Comparison of ENCODE assay signal across 22 mouse cellular contexts in the genomic region with DNA sequence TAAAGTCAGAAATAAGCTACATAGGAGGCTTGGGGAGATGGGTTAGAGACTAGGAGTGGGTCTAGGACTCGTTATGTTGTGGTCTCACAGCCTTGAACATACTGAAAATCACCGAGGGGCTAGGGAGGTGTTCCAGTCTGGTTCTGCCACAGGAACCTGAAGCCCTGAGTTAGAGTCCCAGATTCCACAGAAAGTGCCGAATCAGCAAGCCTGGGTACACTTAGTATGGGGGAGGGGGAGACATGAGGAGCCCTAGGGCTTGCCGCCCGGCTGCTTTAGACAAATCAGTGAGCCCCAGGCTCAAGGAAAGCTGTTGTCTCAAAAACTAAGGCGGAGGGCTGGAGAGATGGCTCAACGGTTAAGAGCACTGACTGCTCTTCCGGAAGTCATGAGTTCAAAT.
"Had no signal": no experiment of that assay in that cellular context is flagged by ENCODE, and none has a peak within 500 bp of the region (broad histone marks: within the 10 kb centered on the region; RNA-seq: fewer than 3 reads in every experiment).

No protein-coding gene starts in this region.

- H3K9me3 ChIP-seq: embryonic facial prominence, embryonic 10.5 days; embryonic facial prominence, embryonic 12.5 days; embryonic facial prominence, embryonic 13.5 days; embryonic facial prominence, embryonic 15.5 days; forebrain, embryonic 10.5 days; forebrain, embryonic 12.5 days; forebrain, embryonic 13.5 days; forebrain, embryonic 15.5 days; heart, embryonic 10.5 days had no signal

- H3K27me3 ChIP-seq: forebrain, embryonic 12.5 days; forebrain, embryonic 13.5 days; forebrain, embryonic 15.5 days had no signal

- H3K27ac ChIP-seq: embryonic facial prominence, embryonic 10.5 days; embryonic facial prominence, embryonic 12.5 days; embryonic facial prominence, embryonic 13.5 days; embryonic facial prominence, embryonic 15.5 days; forebrain, embryonic 10.5 days; forebrain, embryonic 12.5 days; forebrain, embryonic 13.5 days; forebrain, embryonic 15.5 days; gastrocnemius, adult 2 months; heart, adult 2 months had no signal

- H3K4me2 ChIP-seq: embryonic facial prominence, embryonic 12.5 days; embryonic facial prominence, embryonic 13.5 days; embryonic facial prominence, embryonic 15.5 days; forebrain, embryonic 12.5 days; forebrain, embryonic 13.5 days; forebrain, embryonic 15.5 days had no signal

- H3K36me3 ChIP-seq: embryonic facial prominence, embryonic 10.5 days; embryonic facial prominence, embryonic 12.5 days; embryonic facial prominence, embryonic 13.5 days; embryonic facial prominence, embryonic 15.5 days; forebrain, embryonic 10.5 days; forebrain, embryonic 12.5 days; forebrain, embryonic 15.5 days; heart, embryonic 10.5 days had no signal

- H3K9ac ChIP-seq: embryonic facial prominence, embryonic 12.5 days; embryonic facial prominence, embryonic 13.5 days; embryonic facial prominence, embryonic 15.5 days; forebrain, embryonic 12.5 days; forebrain, embryonic 13.5 days; forebrain, embryonic 15.5 days; forebrain, postnatal 0 days had no signal

- DNase-seq: cerebellum, postnatal 14 days; cerebellum, postnatal 25 days; cerebellum, postnatal 36 days; embryo, embryonic 11 days; forebrain, postnatal 0 days; gastrocnemius, adult 2 months; gastrocnemius, postnatal 10 days; gastrocnemius, postnatal 14 days; gastrocnemius, postnatal 25 days; gastrocnemius, postnatal 36 days; heart, adult 11 months had no signal

- H3K4me3 ChIP-seq: embryonic facial prominence, embryonic 10.5 days; embryonic facial prominence, embryonic 12.5 days; embryonic facial prominence, embryonic 13.5 days; embryonic facial prominence, embryonic 15.5 days; erythroblast, embryonic 14.5 days; forebrain, embryonic 10.5 days; forebrain, embryonic 12.5 days; forebrain, embryonic 13.5 days; forebrain, embryonic 15.5 days; gastrocnemius, adult 2 months; heart, adult 2 months; heart, embryonic 10.5 days had no signal
